7 mouse cellular contexts compared by ENCODE assay signal in the genomic region with DNA sequence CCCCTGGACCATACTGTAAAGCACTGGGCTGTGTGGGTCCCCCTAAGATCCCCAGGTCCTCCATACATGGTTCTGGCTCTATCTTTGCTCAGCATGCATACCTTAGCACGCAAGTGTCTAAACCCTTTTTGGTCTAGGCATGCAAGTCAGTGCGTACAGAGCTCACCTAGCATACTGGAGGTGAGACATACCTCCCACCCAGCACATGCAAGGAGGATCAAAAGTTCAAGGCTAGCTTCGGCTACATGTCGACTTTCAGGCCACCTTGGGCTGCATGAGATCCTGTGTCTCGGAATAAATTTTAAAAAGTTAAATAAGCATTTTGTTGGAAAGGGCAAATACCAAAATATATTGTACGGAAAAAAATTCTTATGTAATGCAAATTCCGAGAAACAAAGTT. TPM values are rescaled to one million over a fixed set of nuclear protein-coding genes. Genes with fewer than 3 reads are reported as not detected.
DNase-seq lines count a peak whose midpoint lies in the region; ATAC-seq lines count a peak whose summit lies in the region.

No protein-coding gene starts in this region.

- H3K4me3 ChIP-seq in lung, embryonic 16.5 days (ENCODE audit: low read length), result peak overlapping the region; percentile 45
- peak overlapping the region; percentile 35 for H3K4me3 ChIP-seq in forebrain, embryonic 15.5 days
- H3K4me3 ChIP-seq in liver, embryonic 13.5 days (replicated peaks), result peak overlapping the region; percentile 28
- peak overlapping the region; percentile 49 for H3K4me3 ChIP-seq in stomach, embryonic 16.5 days (replicated peaks; ENCODE audit: low read length)

- peaks cover 3% of the 10 kb centered on the region; the same call in 1 of the 2 replicates for H3K4me1 ChIP-seq in lung, embryonic 16.5 days (replicated peaks; ENCODE audit: control insufficient read depth, insufficient read depth, low read length)
- H3K4me1 ChIP-seq in forebrain, embryonic 15.5 days, result peaks cover 6% of the 10 kb centered on the region
- peaks cover 68% of the 10 kb centered on the region for H3K4me1 ChIP-seq in liver, embryonic 13.5 days (replicated peaks)
- H3K4me1 ChIP-seq in stomach, embryonic 16.5 days (ENCODE audit: control insufficient read depth, insufficient read depth, low read length), result peaks cover 9% of the 10 kb centered on the region

- H3K9ac ChIP-seq in lung, embryonic 16.5 days (ENCODE audit: low read length), result peak overlapping the region; percentile 27; the same call in 1 of the 2 replicates
- H3K9ac ChIP-seq in forebrain, embryonic 15.5 days (replicated peaks), result 0 out of 2 replicates have a peak overlapping the region, but pooled peaks have one; percentile 1
- H3K9ac ChIP-seq in liver, embryonic 13.5 days, result peak overlapping the region; percentile 54
- peak overlapping the region; percentile 46; the same call in 1 of the 2 replicates for H3K9ac ChIP-seq in stomach, embryonic 16.5 days (ENCODE audit: low read length)

- H3K27me3 ChIP-seq in lung, embryonic 16.5 days (ENCODE audit: control insufficient read depth, insufficient read depth, low read depth, low read length), result no peaks in the 10 kb centered on the region
- no peaks in the 10 kb centered on the region for H3K27me3 ChIP-seq in forebrain, embryonic 15.5 days
- no peaks in the 10 kb centered on the region for H3K27me3 ChIP-seq in liver, embryonic 13.5 days
- H3K27me3 ChIP-seq in stomach, embryonic 16.5 days (ENCODE audit: control insufficient read depth, insufficient read depth, low read length), result no peaks in the 10 kb centered on the region

- 0 out of 2 replicates have a peak, but pooled peaks have one; percentile 10 for ATAC-seq in lung, embryonic 16.5 days (ENCODE audit: low read depth)
- ATAC-seq in forebrain, embryonic 15.5 days (replicated peaks), result peak; percentile 38; the same call in 1 of the 2 replicates
- peak; percentile 6; the same call in 1 of the 2 replicates for ATAC-seq in liver, embryonic 13.5 days (ENCODE audit: low read depth)
- no peak for ATAC-seq in stomach, embryonic 16.5 days (ENCODE audit: insufficient read depth, low FRiP score)

- H3K27ac ChIP-seq in lung, embryonic 16.5 days (ENCODE audit: low read length), result no peak overlapping the region; the same call in 1 of the 2 replicates
- peak overlapping the region; percentile 61; the same call in 1 of the 2 replicates for H3K27ac ChIP-seq in forebrain, embryonic 15.5 days (replicated peaks)
- H3K27ac ChIP-seq in liver, embryonic 13.5 days, result peak overlapping the region; percentile 84
- peak overlapping the region; percentile 67 for H3K27ac ChIP-seq in stomach, embryonic 16.5 days (ENCODE audit: low read length)

- 31% methylated on average over 7 of the region's 7 CpGs for WGBS in lung, embryonic 16.5 days
- WGBS in forebrain, embryonic 15.5 days, result 42% methylated on average over 7 of the region's 7 CpGs
- 33% methylated on average over 7 of the region's 7 CpGs for WGBS in liver, embryonic 13.5 days (ENCODE audit: insufficient replicate concordance)
- WGBS in stomach, embryonic 16.5 days, result 32% methylated on average over 7 of the region's 7 CpGs

- no peaks in the 10 kb centered on the region for H3K9me3 ChIP-seq in lung, embryonic 16.5 days (ENCODE audit: control insufficient read depth, low read length)
- no peaks in the 10 kb centered on the region for H3K9me3 ChIP-seq in forebrain, embryonic 15.5 days
- no peaks in the 10 kb centered on the region for H3K9me3 ChIP-seq in liver, embryonic 13.5 days (replicated peaks)
- H3K9me3 ChIP-seq in stomach, embryonic 16.5 days (replicated peaks; ENCODE audit: control insufficient read depth, low read length), result no peaks in the 10 kb centered on the region

- no peak for DNase-seq in lung, postnatal 14 days
- DNase-seq in liver, embryonic 13.5 days, result no peak
- no peak for DNase-seq in frontal cortex, postnatal 10 days (ENCODE audit: low spot score in 2 of 2)
- DNase-seq in thymus, postnatal 25 days, result no peak

- H3K36me3 ChIP-seq in lung, embryonic 16.5 days (ENCODE audit: control insufficient read depth, insufficient read depth, low read length), result no peaks in the 10 kb centered on the region
- H3K36me3 ChIP-seq in forebrain, embryonic 15.5 days, result no peaks in the 10 kb centered on the region
- H3K36me3 ChIP-seq in liver, embryonic 13.5 days, result no peaks in the 10 kb centered on the region
- no peaks in the 10 kb centered on the region for H3K36me3 ChIP-seq in stomach, embryonic 16.5 days (ENCODE audit: control insufficient read depth, insufficient read depth, low read length)

- peak overlapping the region; percentile 52 for H3K4me2 ChIP-seq in lung, embryonic 16.5 days (ENCODE audit: low read depth, low read length)
- H3K4me2 ChIP-seq in forebrain, embryonic 15.5 days (replicated peaks), result peak overlapping the region; percentile 46
- peak overlapping the region; percentile 66 for H3K4me2 ChIP-seq in liver, embryonic 13.5 days
- H3K4me2 ChIP-seq in stomach, embryonic 16.5 days (ENCODE audit: low read depth, low read length), result peak overlapping the region; percentile 67

RNA-seq across cellular contexts. Expression of gene Aacs, which starts 10.4 kb away (rescaled TPM):
- 31.2 and 31.8 TPM in 2 replicates for polyA plus RNA-seq in lung, embryonic 16.5 days (2015; fragmentation: Nextera tagmentation; extraction: Ambion mirVana)
- 81.1 and 82.4 TPM in 2 replicates for polyA plus RNA-seq in forebrain, embryonic 15.5 days (2015; fragmentation: Nextera tagmentation; extraction: Ambion mirVana)
- 17.5 and 17.9 TPM in 2 replicates for polyA plus RNA-seq in liver, embryonic 13.5 days (2015; fragmentation: Nextera tagmentation; extraction: Ambion mirVana)
- polyA plus RNA-seq in stomach, embryonic 16.5 days (2015; fragmentation: Nextera tagmentation; extraction: Ambion mirVana), result 75.4 and 79.3 TPM in 2 replicates

RNA-seq across cellular contexts. Expression of gene Bri3bp, which starts 23.8 kb away (rescaled TPM):
- polyA plus RNA-seq in lung, embryonic 16.5 days (2015; fragmentation: Nextera tagmentation; extraction: Ambion mirVana), result 29.1 and 31.9 TPM in 2 replicates
- polyA plus RNA-seq in forebrain, embryonic 15.5 days (2015; fragmentation: Nextera tagmentation; extraction: Ambion mirVana), result 35.9 and 38.0 TPM in 2 replicates
- 30.7 and 31.8 TPM in 2 replicates for polyA plus RNA-seq in liver, embryonic 13.5 days (2015; fragmentation: Nextera tagmentation; extraction: Ambion mirVana)
- polyA plus RNA-seq in stomach, embryonic 16.5 days (2015; fragmentation: Nextera tagmentation; extraction: Ambion mirVana), result 27.7 and 31.8 TPM in 2 replicates

RNA-seq across cellular contexts. Expression of gene Dhx37, which starts 31.3 kb away (rescaled TPM):
- 10.1 and 10.6 TPM in 2 replicates for polyA plus RNA-seq in lung, embryonic 16.5 days (2015; fragmentation: Nextera tagmentation; extraction: Ambion mirVana)
- 11.3 and 13.4 TPM in 2 replicates for polyA plus RNA-seq in forebrain, embryonic 15.5 days (2015; fragmentation: Nextera tagmentation; extraction: Ambion mirVana)
- 5.8 and 6.2 TPM in 2 replicates for polyA plus RNA-seq in liver, embryonic 13.5 days (2015; fragmentation: Nextera tagmentation; extraction: Ambion mirVana)
- 8.4 and 10.8 TPM in 2 replicates for polyA plus RNA-seq in stomach, embryonic 16.5 days (2015; fragmentation: Nextera tagmentation; extraction: Ambion mirVana)

Comparison
In these comparisons a context has a peak if more than half of its experiments do, and no peak if none do; other contexts are left out.
1. H3K9ac ChIP-seq: peak in every context shown above with its lines; median percentile 54 in liver, embryonic 13.5 days; 46 in stomach, embryonic 16.5 days; 27 in lung, embryonic 16.5 days; 1 in forebrain, embryonic 15.5 days.